Mouse (Mus musculus): Measurements from ENCODE around the gene Slc26a8.

Slc26a8 gene

GRCm38 (mm10) chr17:28698672-28699071 lies 8.6 kb upstream of the Slc26a8 start:
- no peak for DNase-seq (ENCODE audit: low spot score)

- no peak for DNase-seq (ENCODE audit: low spot score)
These were observed 8.2 kb upstream of the Slc26a8 start for GRCm38 (mm10) chr17:28698245-28698644.

GRCm38 (mm10) chr17:28697290-28698195 lies 7.5 kb upstream of the Slc26a8 start:
- peak; percentile 56 for DNase-seq (ENCODE audit: low spot score)

- no peak for DNase-seq (ENCODE audit: low spot score)
These were observed 6.6 kb upstream of the Slc26a8 start for GRCm38 (mm10) chr17:28696641-28697040.

GRCm38 (mm10) chr17:28694832-28695231 lies 4.8 kb upstream of the Slc26a8 start:
- no peak for DNase-seq (ENCODE audit: low spot score)

- DNase-seq (ENCODE audit: low spot score): no peak
These were observed 4.0 kb upstream of the Slc26a8 start for GRCm38 (mm10) chr17:28694078-28694477.

- DNase-seq (ENCODE audit: low spot score): no peak
These were observed 3.1 kb upstream of the Slc26a8 start for GRCm38 (mm10) chr17:28693086-28693485.

- DNase-seq (ENCODE audit: low spot score): peak; percentile 52
These were observed 2.3 kb upstream of the Slc26a8 start for GRCm38 (mm10) chr17:28692341-28692710.

GRCm38 (mm10) chr17:28691687-28692340 lies 1.8 kb upstream of the Slc26a8 start:
- DNase-seq (ENCODE audit: low spot score): no peak

- peak; percentile 100 for DNase-seq (ENCODE audit: low spot score)
These were observed 998 bp upstream of the Slc26a8 start, which contains the start of gene Mapk14 for GRCm38 (mm10) chr17:28690776-28691686. Gene Mapk14, plus strand, starts transcription at chr17:28691329.

GRCm38 (mm10) chr17:28687354-28687753 lies 2.7 kb downstream of the Slc26a8 start:
- no peak for DNase-seq (ENCODE audit: low spot score)

GRCm38 (mm10) chr17:28684631-28685030 lies 5.4 kb downstream of the Slc26a8 start:
- DNase-seq (ENCODE audit: low spot score): no peak

GRCm38 (mm10) chr17:28683601-28684000 lies 6.4 kb downstream of the Slc26a8 start:
- no peak for DNase-seq (ENCODE audit: low spot score)

- DNase-seq (ENCODE audit: low spot score): no peak
These were observed 7.5 kb downstream of the Slc26a8 start for GRCm38 (mm10) chr17:28682311-28683084.

- no peak for DNase-seq (ENCODE audit: low spot score)
These were observed 30.5 kb downstream of the Slc26a8 start for GRCm38 (mm10) chr17:28659564-28659963.

GRCm38 (mm10) chr17:28657936-28658335 lies 32.1 kb downstream of the Slc26a8 start:
- peak; percentile 14 for DNase-seq (ENCODE audit: low spot score)

GRCm38 (mm10) chr17:28650268-28650667 lies 39.8 kb downstream of the Slc26a8 start:
- DNase-seq (ENCODE audit: low spot score): no peak

GRCm38 (mm10) chr17:28648607-28649370 lies 41.2 kb downstream of the Slc26a8 start:
- peak; percentile 58 for DNase-seq (ENCODE audit: low spot score)

GRCm38 (mm10) chr17:28646221-28646620 lies 43.8 kb downstream of the Slc26a8 start:
- no peak for DNase-seq (ENCODE audit: low spot score)

- no peak for DNase-seq (ENCODE audit: low spot score)
These were observed 45.9 kb downstream of the Slc26a8 start for GRCm38 (mm10) chr17:28644112-28644511.

GRCm38 (mm10) chr17:28643697-28644096 lies 46.3 kb downstream of the Slc26a8 start:
- no peak for DNase-seq (ENCODE audit: low spot score)
